Mouse (Mus musculus) CH12.LX (cell line): ENCODE measurements around the gene Jph3. TPM values are rescaled to one million over a fixed set of nuclear protein-coding genes. Genes with fewer than 3 reads are reported as not detected.

Source experiments
- DNase-seq: peaks from one replicate; pipeline ENCODE4 v3.0.0-alpha.2; 2013; ENCODE audit errors: extremely low read depth
- H3K27ac ChIP-seq: 2 replicates; pipeline ENCODE4 v1.5.1; 2012; ENCODE audit warnings: low read depth, mild to moderate bottlenecking, control low read depth, moderate library complexity; ENCODE audit not compliant: insufficient read depth
- H3K27me3 ChIP-seq: replicated peaks from 2 replicates; pipeline ENCODE3; 2012; ENCODE audit warnings: inconsistent platforms
- H3K36me3 ChIP-seq, 2 experiments: replicated peaks in 1 of 2; 2 replicates each; pipeline versions ENCODE3 to v1.6.1; 2012; ENCODE audit warnings: inconsistent platforms in 1 of 2, low read length in 1 of 2, mild to moderate bottlenecking in 1 of 2, mixed read lengths in 1 of 2, moderate library complexity in 1 of 2; ENCODE audit not compliant: control insufficient read depth in 1 of 2, insufficient read depth in 1 of 2
- H3K4me1 ChIP-seq, 2 experiments: 2 replicates each; pipeline ENCODE4 v1.6.1; 2012; ENCODE audit warnings: inconsistent platforms in 1 of 2, moderate library complexity in 1 of 2; ENCODE audit not compliant: insufficient read depth in 2 of 2, control insufficient read depth in 1 of 2
- H3K4me2 ChIP-seq: 2 replicates; pipeline ENCODE4 v1.6.1; 2012; ENCODE audit warnings: low read depth, mild to moderate bottlenecking, control low read depth; ENCODE audit not compliant: poor library complexity, insufficient read depth, severe bottlenecking
- H3K4me3 ChIP-seq, 3 experiments: fragments of 150-350 bp in 1 of 3; sonication (generic) in 1 of 3; replicated peaks in 1 of 3; 2 replicates each; pipeline versions ENCODE3 to v1.5.1; 2011 to 2012; ENCODE audit warnings: low read depth in 2 of 3, low read length in 2 of 3, mild to moderate bottlenecking in 2 of 3, moderate library complexity in 2 of 3, control low read depth in 1 of 3, improper control_type of control experiment in 1 of 3, inconsistent platforms in 1 of 3, mixed read lengths in 1 of 3; ENCODE audit not compliant: poor library complexity in 1 of 3
- H3K79me2 ChIP-seq: replicated peaks from 2 replicates; pipeline ENCODE4 v1.6.1; 2012; ENCODE audit warnings: mild to moderate bottlenecking, moderate library complexity; ENCODE audit not compliant: control insufficient read depth, poor library complexity, insufficient read depth, severe bottlenecking; ENCODE audit errors: extremely low read depth
- H3K9ac ChIP-seq: 2 replicates; pipeline ENCODE4 v1.6.1; 2012; ENCODE audit warnings: low read depth, mild to moderate bottlenecking, control low read depth, moderate library complexity; ENCODE audit not compliant: insufficient read depth
- H3K9me3 ChIP-seq: replicated peaks from 2 replicates; pipeline ENCODE3; 2012; ENCODE audit warnings: low read length, inconsistent platforms, mixed read lengths
- CHD1 ChIP-seq: IDR thresholded peaks from 2 replicates; pipeline ENCODE4 v1.6.1; 2012; ENCODE audit warnings: low read depth, low read length, improper control_type of control experiment, inconsistent platforms
- CHD2 ChIP-seq: IDR thresholded peaks from 2 replicates; pipeline ENCODE4 v1.6.1; 2011; ENCODE audit warnings: low read length, improper control_type of control experiment
- CTCF ChIP-seq, 2 experiments: IDR thresholded peaks in 1 of 2; conservative IDR thresholded peaks in 1 of 2; 2 replicates each; pipeline ENCODE4 v1.5.1; 2011 to 2012; ENCODE audit warnings: low read depth in 2 of 2, low read length in 2 of 2, improper control_type of control experiment in 1 of 2, inconsistent platforms in 1 of 2, mild to moderate bottlenecking in 1 of 2, moderate library complexity in 1 of 2
- ETS1 ChIP-seq: conservative IDR thresholded peaks from 2 replicates; pipeline ENCODE4 v1.6.1; 2012; ENCODE audit warnings: low read depth, mild to moderate bottlenecking, inconsistent platforms, low read length, improper control_type of control experiment, moderate library complexity
- GABPA ChIP-seq: IDR thresholded peaks from 2 replicates; pipeline ENCODE4 v1.6.1; 2012; ENCODE audit warnings: low read depth, low read length, improper control_type of control experiment, inconsistent platforms; ENCODE audit not compliant: insufficient replicate concordance
- HCFC1 ChIP-seq: IDR thresholded peaks from 2 replicates; pipeline ENCODE4 v1.6.1; 2012; ENCODE audit warnings: low read depth, mild to moderate bottlenecking, inconsistent platforms, low read length, improper control_type of control experiment
- IRF4 ChIP-seq: IDR thresholded peaks from 2 replicates; pipeline ENCODE4 v1.6.1; 2014; ENCODE audit warnings: low read depth, mild to moderate bottlenecking, inconsistent platforms, low read length, improper control_type of control experiment
- JUN ChIP-seq: IDR thresholded peaks from 2 replicates; pipeline ENCODE4 v1.6.1; 2011; ENCODE audit warnings: low read depth, mild to moderate bottlenecking, low read length, improper control_type of control experiment, moderate library complexity; ENCODE audit not compliant: insufficient read depth
- MAFK ChIP-seq: IDR thresholded peaks from 2 replicates; pipeline ENCODE4 v1.6.1; 2011; ENCODE audit warnings: low read length, improper control_type of control experiment; ENCODE audit not compliant: insufficient replicate concordance
- MAZ ChIP-seq: IDR thresholded peaks from 2 replicates; pipeline ENCODE4 v1.6.1; 2012; ENCODE audit warnings: low read depth, mild to moderate bottlenecking, inconsistent platforms, low read length, improper control_type of control experiment, moderate library complexity
- NELFE ChIP-seq: IDR thresholded peaks from 2 replicates; pipeline ENCODE4 v1.6.1; 2011; ENCODE audit warnings: low read depth, low read length, improper control_type of control experiment
- NRF1 ChIP-seq: IDR thresholded peaks from 2 replicates; pipeline ENCODE4 v1.6.1; 2014; ENCODE audit warnings: low read depth, mild to moderate bottlenecking, inconsistent platforms, low read length, improper control_type of control experiment, moderate library complexity
- PAX5 ChIP-seq: IDR thresholded peaks from 2 replicates; pipeline ENCODE4 v1.6.1; 2012; ENCODE audit warnings: low read length, inconsistent platforms, mixed read lengths
- POLR2A ChIP-seq: IDR thresholded peaks from 2 replicates; pipeline ENCODE4 v1.6.1; 2011; ENCODE audit warnings: low read depth, mild to moderate bottlenecking, improper control_type of control experiment, low read length
- POLR2AphosphoS2 ChIP-seq: IDR thresholded peaks from 2 replicates; pipeline ENCODE4 v1.6.1; 2011; ENCODE audit warnings: low read depth, low read length, improper control_type of control experiment
- SIN3A ChIP-seq: IDR thresholded peaks from 2 replicates; pipeline ENCODE4 v1.6.1; 2012; ENCODE audit warnings: low read length, improper control_type of control experiment, inconsistent platforms
- SMC3 ChIP-seq: IDR thresholded peaks from 2 replicates; pipeline ENCODE4 v1.6.1; 2011; ENCODE audit warnings: low read depth, low read length, improper control_type of control experiment
- TBP ChIP-seq: conservative IDR thresholded peaks from 2 replicates; pipeline ENCODE4 v1.6.1; 2011; ENCODE audit warnings: low read depth, low read length, improper control_type of control experiment
- TCF12 ChIP-seq: IDR thresholded peaks from 2 replicates; pipeline ENCODE4 v1.6.1; 2014; ENCODE audit warnings: low read depth, mild to moderate bottlenecking, inconsistent platforms, low read length, improper control_type of control experiment
- USF1 ChIP-seq: IDR thresholded peaks from 2 replicates; pipeline ENCODE4 v1.6.1; 2014; ENCODE audit warnings: low read depth, mild to moderate bottlenecking, inconsistent platforms, low read length, improper control_type of control experiment
- dilution Hi-C: fragments of 300-500 bp; cut with MboI; formaldehyde crosslinking; loops from 2 replicates; pipeline ENCODE4 v1.14.3; 2020; ENCODE audit warnings: low sequenced_read_pairs; ENCODE audit not compliant: extremely low pct_unique_long_range_greater_than_20kb, extremely low pct_ligation_motif_present
- in situ Hi-C: fragments of 300-500 bp; cut with MboI; formaldehyde crosslinking; loops from 3 replicates; pipeline ENCODE4 v1.14.3; 2019; ENCODE audit warnings: low sequenced_read_pairs, low pct_ligation_motif_present, low pct_unique_long_range_greater_than_20kb, mixed read lengths
- polyA plus RNA-seq: library from polyadenylated mRNA; unstranded; fragments of >175 nt; gene quantifications from 2 replicates; pipeline ENCODE4 v1.2.1, GENCODE M21; 2012; ENCODE audit warnings: low read depth; ENCODE audit not compliant: insufficient read length
- total RNA-seq, 2 experiments: library from RNA; depleted of rRNA; stranded (reverse); fragments of 300-350 nt in 1 of 2; fragments of >200 nt in 1 of 2; gene quantifications; 2 replicates each; pipeline ENCODE4 v1.2.3; 2012 to 2014

The Jph3 gene
- total and polyA plus RNA-seq, 3 experiments = 0.21 TPM; not detected in 1

DNA sequence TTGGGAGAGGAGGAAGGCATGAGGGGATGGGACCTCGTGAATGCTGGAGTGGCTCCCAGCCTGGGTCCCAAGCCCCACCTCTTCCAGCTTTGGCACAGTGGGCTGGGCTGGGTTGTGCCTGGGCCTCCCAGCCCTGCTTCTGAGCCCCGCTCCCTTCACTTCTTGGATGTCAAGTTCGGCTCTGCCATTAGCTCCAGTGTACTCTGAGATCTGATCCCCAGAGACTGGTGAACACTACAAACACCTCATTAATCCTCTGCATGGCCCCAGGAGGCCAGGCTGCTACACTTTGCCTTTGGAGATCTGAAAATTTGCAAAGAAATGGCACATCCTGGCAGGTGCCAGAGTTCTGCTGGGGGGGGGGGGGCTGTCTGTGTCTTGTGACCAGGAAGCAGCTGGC is 39.7 kb downstream of the Jph3 start:
- H3K27me3 ChIP-seq = peaks cover 72% of the 10 kb centered on the region
- no peak overlapping the region for H3K9ac ChIP-seq
- H3K4me2 ChIP-seq = no peak overlapping the region
- no peak overlapping the region for H3K27ac ChIP-seq
- dilution Hi-C loops (no loop called here), in situ Hi-C loops (no loop called here)
- no peaks in the 10 kb centered on the region for H3K9me3 ChIP-seq
- H3K4me3 ChIP-seq = no peak overlapping the region
- DNase-seq = no peak
- TF ChIP-seq CHD1 (no peak), GABPA (no peak), NELFE (no peak), MAZ (no peak), PAX5 (no peak), ETS1 (no peak)
- TF ChIP-seq, all 38 proteins: peak for 0
- Histone ChIP-seq H3K36me3 (no peaks in the 10 kb centered on the region), H3K79me2 (no peaks in the 10 kb centered on the region), H3K4me1 (peaks cover 2 to 18% of the 10 kb centered on the region in 2 experiments; a peak in 3 of 4 replicates)

DNA sequence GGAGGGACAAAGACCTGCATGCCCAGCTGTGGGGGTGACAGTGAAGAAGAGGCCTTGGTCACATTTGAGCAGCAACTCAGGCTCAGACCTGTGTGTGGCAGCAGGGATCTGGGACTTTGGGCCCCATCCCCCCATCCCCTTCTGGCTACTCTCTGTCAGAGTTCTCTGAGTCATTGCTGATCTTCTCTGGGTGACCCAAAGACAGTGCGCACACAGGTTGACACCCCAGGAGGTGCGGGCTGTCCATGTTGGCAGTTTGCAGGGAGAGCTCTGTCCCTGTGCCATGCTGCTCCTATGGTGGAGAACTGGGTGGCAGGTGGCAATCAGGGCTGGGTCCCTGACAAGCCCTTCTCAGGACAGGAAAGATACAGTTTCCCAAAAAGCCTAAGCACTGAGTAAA is 40.2 kb downstream of the Jph3 start:
- H3K9me3 ChIP-seq = no peaks in the 10 kb centered on the region
- H3K9ac ChIP-seq = no peak overlapping the region
- TF ChIP-seq NELFE (no peak), POLR2A (no peak), SIN3A (no peak), CHD1 (no peak), PAX5 (no peak), JUN (no peak), TBP (no peak), POLR2AphosphoS2 (no peak), TCF12 (no peak), ETS1 (no peak), MAFK (no peak), IRF4 (no peak), USF1 (no peak), HCFC1 (no peak), CTCF (conservative IDR thresholded peaks at IDR 0.05 in 1 of 2, IDR thresholded peaks at IDR 0.05 in 1 of 2; ENCODE audit: low read depth in 2 of 2, low read length in 2 of 2) (no peak), SMC3 (no peak), CHD2 (no peak), NRF1 (no peak), MAZ (no peak)
- TF ChIP-seq, all 38 proteins: peak for 0
- dilution Hi-C loops (no loop called here), in situ Hi-C loops (no loop called here)
- Histone ChIP-seq H3K4me3 (no peak overlapping the region), H3K36me3 (no peaks in the 10 kb centered on the region), H3K4me2 (no peak overlapping the region), H3K27ac (no peak overlapping the region), H3K79me2 (no peaks in the 10 kb centered on the region), H3K4me1 (peaks cover 2 to 18% of the 10 kb centered on the region in 2 experiments; a peak in 3 of 4 replicates), H3K27me3 (peaks cover 66% of the 10 kb centered on the region)
- no peak for DNase-seq
